Mouse (Mus musculus): ENCODE data around the gene Cox7b2.
"Not testable (repeated sequence)": the region's sequence is repeated elsewhere in the genome, so short reads cannot be mapped to it uniquely, and the experiment has no call there.

Gene Cox7b2

DNA sequence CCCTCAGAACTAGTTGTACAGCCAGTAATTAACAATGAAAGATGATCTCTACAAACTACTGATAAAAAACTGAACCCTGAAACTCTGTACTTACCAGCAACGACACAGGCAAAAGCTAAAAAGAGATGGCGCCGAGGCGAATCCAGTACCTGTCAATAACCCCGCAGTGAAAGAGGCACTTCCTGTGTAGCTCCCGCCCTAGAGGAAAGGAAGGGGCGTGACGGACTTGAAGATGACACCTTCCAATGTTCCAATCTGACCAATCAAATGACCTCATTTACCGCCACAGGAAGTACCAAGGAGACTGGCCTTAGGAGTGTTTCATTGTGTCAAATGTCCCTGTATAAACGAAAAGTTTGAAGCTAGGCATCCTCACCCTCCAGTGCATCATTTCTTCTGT lies at the start of gene Cox7b2:
Cox7b2 (minus strand) TSS at position 127 of the 400 bp plus-strand sequence.
- in situ Hi-C loops (cut with MboI): no loop called here

DNA sequence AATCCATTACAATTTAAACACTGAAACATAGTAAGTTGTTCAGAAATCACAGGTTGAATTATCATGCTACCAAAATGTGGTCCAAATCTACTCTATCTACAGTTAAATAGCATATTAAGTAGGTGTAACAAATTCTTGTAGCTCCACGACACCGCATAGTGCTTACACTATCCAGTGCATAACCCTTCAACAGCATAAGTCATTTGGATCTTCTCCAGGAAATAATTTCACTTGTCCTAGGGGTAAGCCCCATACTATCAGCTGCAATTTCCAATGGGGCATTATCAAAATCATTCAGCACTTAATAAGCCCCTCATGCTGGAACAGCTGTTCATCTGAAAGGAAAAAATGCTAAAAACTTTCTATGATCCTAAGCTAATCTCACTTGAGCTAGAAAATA lies 47.3 kb upstream of the Cox7b2 start:
- in situ Hi-C loops (cut with MboI): no loop called here

DNA sequence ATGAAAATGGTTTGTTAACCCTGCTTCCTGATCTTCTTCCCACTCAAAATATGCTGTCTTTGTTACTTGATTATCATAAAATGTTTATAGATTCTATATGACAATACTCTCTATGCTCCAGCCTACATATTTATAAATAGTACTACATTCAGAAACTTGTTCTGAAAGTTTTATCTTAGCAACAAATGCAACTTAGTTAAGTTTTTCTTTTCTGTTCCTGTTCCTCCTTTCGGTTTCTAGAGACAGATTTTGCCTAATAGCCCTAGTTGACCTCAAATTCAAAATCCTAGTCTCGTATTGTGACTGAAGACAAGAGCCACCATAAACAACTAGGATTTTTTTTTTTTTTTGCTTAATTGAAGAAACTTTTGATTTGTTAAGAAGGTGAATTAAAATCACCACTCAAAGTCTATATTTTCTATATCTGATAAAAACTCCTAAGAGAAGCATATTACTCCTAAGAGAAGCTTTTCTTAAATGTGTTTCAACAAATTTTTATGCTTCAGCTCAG lies 45.8 kb upstream of the Cox7b2 start:
- in situ Hi-C loops (cut with MboI): no loop called here

DNA sequence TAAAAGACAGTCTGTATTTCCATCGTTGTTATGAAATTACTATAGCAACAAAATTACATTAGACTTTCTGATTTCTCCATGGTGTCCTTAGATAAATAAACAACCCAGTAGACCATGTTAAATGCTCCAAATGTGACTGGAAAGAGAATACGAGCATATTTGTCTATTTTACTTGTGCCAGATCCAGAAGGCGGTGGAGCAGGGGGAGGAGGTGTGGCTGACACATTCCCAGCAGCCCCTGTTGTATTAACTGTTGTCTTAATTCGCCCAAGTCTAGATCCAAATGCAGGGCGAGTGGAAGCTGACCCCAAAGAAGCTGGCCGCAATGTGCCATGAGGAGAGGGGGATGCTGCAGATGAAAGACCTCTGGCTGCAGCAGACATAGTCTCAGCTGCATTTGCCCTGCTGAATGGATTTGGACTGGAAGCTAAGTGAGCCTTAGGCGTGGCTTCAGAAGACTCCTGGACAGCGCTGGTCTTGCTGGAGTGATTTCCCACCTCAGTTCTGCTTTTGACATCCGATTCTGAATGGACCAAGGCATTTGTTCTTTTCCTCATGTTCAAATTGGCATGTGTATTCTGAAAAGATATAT lies 23.7 kb upstream of the Cox7b2 start:
- in situ Hi-C loops (cut with MboI): no loop called here

DNA sequence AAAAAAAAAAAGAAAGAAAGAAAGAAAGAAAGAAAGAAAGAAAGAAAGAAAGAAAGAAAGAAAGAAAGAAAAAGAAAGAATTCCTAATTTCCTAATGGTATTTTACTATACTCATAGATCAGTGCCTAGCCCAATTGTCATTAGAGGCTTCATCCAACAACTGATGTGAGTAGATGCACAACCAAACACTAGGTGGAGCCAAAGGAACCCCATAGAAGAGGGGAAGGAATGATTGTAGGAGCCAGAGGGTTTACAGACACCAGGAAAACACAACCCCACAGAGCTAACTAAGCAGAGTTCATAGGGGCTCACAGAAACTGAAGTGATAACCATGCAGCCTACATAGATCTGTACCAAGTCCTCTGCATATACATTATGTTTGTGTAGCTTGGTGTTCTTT lies 2.5 kb downstream of the Cox7b2 start:
- in situ Hi-C loops (cut with MboI): no loop called here

DNA sequence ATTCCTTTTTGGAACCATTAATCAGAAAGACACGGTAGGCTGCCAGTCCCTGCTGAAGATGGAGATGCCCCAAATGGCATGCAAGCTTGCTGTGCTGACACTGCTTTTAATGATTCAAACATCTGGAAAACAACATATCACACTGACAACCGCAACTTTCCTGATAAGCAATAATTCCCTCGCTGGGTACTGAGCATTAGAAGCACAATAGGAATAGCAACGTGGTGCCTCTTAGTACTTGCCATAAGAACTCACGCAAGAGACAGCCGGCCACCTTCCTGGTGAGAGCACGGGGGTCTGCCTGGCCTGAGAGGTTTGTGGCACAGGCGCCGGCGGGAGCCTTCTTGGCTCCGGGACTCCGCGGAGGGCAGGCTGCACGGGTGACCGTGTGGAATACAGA lies 22.5 kb downstream of the Cox7b2 start:
- in situ Hi-C loops (cut with MboI): not testable (repeated sequence)

DNA sequence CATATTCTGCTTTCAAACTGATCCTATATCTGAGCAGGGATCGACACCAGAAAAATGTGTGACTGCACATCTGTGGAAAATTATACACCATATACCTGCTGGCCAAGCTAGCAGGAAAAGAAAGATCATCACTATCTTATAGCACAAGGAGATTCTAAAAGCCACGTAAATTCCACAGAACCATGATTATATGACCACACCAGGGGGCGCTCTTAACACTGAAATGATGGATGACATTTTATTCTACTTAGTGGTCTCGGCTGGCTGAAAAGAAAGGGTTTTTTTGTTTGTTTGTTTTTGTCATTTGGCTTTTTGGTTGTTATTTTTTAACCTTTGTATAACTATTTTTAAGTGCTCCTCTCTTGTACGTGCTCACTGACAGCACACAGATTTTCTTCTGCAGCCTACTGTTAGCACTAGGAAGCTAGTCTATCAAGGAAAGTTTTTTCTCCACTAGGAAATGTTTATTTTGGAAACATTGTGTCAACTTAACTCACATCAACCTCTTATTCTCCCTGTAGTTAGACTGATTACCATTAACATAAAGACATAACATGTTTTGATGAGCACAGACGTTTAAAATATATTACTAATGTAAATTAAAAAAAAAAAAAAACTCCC lies 45.8 kb downstream of the Cox7b2 start:
- in situ Hi-C loops (cut with MboI): no loop called here

DNA sequence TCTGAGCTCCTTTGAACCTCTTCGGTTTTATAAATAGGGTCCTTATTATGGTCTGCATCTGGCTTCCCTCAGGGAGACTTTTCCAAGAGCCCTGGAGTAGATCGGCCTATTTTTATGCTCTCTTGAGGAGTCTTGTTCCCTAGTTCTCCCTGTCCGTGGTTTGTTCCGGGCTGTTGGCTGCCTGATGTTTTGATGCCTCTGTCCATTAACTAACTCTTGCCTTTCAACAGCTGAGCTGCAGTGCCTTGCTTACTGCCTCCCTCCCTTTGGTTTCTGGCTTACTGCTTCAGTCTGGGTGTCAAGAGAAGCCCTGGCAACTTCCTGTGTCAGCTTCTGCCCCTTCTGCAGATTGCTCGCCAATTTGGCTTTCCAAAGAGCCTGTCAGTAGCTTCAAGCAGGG lies 52.4 kb downstream of the Cox7b2 start:
- in situ Hi-C loops (cut with MboI): no loop called here

DNA sequence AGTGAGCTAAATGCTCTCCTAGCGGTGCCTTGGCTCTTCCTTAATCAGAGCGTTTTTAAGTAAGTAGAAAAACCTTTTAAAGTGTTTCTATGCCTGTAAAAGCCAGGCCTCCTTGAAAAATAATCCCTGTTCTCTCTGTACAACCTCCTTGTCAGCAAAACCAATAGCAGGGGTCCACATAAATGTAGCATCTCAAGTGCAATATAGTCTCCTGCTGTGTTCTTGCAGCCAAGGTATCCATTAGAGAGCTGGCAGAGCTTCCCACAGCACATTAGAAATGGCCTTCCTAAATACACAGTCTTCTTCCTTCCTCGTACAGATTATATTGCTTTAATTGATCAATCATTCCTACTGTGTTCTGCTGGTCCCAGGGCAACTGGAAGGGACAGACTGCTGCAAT lies 91.0 kb downstream of the Cox7b2 start:
- in situ Hi-C loops (cut with MboI): no loop called here

DNA sequence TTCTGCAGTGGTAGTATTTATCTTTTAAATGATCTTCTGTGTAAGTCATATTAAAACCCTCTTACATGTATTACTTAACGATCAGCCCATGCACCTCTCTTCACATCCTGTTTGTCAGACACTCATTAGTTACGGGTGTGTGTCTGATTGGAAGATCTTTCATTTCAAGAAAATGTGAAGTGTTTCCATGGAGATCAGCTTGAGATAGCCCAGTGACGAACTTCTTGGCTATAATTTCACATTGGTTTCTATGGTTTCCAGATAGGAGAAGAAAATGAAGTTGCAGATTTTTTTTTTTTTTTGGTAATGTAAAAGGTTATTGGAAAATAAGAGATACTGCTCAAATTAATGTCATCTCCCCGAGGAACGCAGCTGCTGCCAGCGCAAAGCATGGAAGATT lies 107.8 kb downstream of the Cox7b2 start:
- in situ Hi-C loops (cut with MboI): no loop called here
